Mouse (Mus musculus): ENCODE data around the gene Slc25a23.

Gene Slc25a23

DNA sequence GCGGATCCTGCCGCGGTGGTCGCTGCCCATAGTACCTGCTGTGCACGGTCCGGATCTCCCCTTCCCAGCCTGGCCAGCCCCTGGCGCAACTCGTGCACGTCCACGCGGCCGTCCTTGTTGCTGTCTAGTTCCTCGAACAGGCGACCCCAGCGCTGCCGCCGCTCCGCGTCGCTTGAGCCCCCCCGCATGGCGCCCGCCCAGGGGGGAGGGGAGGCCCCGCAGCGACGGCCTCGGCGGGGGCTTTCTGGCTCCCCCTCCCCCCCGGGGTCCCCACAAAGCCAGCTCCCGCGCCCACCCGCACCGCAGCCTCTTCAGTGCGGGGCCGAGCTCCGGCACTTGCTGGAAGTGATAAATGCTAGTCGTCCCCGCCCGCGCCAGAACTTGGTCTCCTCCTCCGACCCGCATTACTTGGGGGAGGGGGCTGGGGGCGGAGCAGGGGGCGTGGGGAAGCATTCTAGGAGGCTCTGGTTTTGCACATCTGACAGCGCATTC, at the start of gene Slc25a23:
Gene Slc25a23, minus strand, starts transcription at position 378 of the 492 bp plus-strand sequence.
- DNase-seq (ENCODE audit: low read depth, low spot score) = peak; percentile 90

DNA sequence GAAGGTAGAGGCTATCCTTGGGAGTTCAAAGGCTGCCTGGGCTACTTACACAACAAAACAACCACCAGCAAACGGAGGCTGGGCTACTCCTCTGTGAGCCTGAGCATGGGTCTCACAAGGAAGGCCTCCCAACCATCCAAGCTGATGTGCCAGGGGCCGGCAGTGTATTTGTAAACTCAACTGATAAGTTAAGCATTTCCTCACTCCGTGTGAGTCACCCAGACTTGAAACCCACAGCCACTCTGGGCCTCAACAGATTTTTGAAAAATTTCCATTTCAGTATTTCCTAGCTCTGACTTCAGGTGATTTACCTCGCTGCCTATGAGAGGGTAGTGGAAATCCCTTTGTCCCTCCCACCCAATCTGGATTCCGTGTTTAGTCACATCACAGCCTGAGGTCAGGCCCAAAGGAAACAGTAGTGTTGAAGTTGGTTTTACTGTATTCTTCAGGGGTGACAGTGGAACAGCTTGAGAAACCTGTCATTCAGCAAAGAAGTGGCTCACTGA, 49.1 kb upstream of the Slc25a23 start:
- no peak for DNase-seq (ENCODE audit: low read depth, low spot score)

DNA sequence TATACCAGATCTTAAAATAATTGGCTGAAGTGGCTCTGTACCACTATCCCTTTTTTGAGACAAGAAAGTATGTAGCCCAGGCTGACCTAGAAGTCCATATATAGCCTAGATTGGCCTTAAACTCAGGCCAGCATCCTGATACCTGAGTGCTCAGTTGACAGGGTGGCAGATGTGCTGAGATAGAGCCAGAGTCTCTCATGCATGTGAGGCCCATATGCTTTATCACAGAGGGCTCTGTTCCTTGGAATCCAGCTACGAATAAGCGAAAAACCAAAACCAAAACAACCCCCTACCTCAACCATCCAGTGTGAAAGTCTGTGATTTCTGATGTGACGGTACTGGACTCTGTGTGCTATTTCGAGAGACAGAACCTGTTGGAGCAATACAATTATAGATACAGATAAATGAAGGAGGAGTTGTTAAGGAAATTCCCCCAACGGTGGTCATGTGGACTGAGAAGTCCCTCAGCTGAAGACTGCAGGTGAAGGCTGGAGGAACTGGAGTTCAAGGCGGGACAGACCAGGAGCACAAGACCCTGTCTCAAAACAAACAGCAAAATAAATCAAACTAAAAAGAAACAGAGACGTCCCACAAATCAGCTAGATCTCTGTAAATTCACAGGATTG, 48.5 kb upstream of the Slc25a23 start:
- peak; percentile 55 for DNase-seq (ENCODE audit: low read depth, low spot score)

DNA sequence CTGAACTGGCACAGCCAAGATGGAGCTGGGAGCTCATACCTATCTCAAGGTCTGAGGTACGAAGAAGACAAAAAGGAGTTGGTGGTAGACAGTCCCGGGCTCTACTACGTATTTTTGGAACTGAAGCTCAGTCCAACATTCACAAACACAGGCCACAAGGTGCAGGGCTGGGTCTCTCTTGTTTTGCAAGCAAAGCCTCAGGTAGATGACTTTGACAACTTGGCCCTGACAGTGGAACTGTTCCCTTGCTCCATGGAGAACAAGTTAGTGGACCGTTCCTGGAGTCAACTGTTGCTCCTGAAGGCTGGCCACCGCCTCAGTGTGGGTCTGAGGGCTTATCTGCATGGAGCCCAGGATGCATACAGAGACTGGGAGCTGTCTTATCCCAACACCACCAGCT, 47.4 kb upstream of the Slc25a23 start:
- no peak for DNase-seq (ENCODE audit: low read depth, low spot score)

DNA sequence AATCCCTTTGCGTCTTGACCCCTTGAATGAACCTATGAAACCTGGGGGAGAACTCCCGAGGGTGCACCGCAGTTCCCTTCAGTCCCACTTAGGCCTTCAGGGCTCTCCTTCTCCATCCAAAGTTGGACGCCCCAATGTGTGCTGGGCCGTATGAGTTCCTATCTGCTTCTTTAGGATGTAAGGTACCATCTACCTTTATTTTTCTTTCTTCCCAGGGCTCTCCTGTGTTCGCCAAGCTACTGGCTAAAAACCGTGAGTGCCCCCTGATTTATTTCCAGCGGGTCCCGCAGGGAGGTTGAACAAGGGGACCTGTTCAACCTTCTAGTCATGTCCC, 46.3 kb upstream of the Slc25a23 start:
- no peak for DNase-seq (ENCODE audit: low read depth, low spot score)

DNA sequence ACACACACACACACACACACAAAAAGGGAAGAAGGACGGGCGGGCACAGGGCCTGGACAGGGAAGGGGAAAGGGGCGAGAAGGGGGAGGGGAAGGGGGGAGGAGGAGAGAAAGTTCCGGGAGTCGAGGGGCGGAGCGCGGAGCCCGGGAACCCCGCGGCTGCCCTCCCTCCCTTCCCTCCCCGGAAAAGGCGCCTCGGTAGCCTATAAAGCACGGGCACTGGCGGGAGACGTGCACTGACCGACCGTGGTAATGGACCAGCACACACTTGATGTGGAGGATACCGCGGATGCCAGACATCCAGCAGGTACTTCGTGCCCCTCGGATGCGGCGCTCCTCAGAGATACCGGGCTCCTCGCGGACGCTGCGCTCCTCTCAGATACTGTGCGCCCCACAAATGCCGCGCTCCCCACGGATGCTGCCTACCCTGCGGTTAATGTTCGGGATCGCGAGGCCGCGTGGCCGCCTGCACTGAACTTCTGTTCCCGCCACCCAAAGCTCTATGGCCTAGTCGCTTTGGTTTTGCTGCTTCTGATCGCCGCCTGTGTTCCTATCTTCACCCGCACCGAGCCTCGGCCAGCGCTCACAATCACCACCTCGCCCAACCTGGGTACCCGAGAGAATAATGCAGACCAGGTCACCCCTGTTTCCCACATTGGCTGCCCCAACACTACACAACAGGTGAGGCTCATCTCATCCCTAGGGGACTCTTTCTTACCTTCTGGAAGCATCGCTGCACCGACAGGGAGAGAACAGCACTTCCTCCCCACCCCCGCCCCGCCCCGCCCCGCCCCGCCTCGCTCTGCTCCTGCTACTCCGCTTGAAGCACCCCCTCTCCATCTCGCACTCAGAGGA, 45.7 kb upstream of the Slc25a23 start, which contains the start of gene Tnfsf9:
Gene Tnfsf9, plus strand, starts transcription at position 145 of the 854 bp plus-strand sequence.
- peak; percentile 63 for DNase-seq (ENCODE audit: low read depth, low spot score)

DNA sequence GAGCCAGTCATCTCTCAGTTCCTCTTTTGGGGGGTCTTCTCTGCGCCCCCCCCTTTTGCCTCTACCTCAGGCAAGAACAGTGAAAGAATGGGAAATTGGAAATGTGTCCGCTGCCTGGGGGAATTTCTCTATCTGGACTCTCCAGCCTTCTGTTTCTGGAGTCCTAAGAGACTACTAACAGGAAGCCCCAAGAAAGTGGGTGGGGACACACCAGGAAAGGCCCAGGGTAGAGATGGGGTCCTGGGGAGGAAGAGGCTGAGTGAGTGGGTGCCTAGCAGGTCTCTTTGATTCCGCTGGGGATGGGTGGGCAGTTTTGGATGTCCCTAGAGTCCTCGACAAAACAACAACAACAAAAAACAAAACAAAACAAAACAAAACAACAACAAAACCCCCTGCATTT, 44.8 kb upstream of the Slc25a23 start:
- no peak for DNase-seq (ENCODE audit: low read depth, low spot score)

DNA sequence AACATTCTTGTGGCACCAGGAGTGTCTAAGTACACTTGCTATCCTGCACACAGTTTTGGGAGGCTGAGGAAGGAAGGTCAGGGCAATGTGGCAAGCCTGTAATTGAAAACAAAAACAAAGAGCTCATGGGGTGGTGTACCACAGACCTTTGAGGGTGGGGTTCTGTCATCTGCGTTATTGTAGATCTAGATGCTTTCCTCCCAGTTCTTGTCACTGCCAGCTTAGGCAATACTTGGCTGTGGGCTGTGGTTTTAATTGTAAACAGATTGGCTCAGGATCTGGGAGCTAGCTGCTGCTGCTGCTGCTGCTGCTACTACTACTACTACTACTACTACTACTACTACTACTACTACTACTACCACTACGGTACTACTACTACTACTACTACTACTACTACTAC, 42.6 kb upstream of the Slc25a23 start:
- DNase-seq (ENCODE audit: low read depth, low spot score) = no peak

DNA sequence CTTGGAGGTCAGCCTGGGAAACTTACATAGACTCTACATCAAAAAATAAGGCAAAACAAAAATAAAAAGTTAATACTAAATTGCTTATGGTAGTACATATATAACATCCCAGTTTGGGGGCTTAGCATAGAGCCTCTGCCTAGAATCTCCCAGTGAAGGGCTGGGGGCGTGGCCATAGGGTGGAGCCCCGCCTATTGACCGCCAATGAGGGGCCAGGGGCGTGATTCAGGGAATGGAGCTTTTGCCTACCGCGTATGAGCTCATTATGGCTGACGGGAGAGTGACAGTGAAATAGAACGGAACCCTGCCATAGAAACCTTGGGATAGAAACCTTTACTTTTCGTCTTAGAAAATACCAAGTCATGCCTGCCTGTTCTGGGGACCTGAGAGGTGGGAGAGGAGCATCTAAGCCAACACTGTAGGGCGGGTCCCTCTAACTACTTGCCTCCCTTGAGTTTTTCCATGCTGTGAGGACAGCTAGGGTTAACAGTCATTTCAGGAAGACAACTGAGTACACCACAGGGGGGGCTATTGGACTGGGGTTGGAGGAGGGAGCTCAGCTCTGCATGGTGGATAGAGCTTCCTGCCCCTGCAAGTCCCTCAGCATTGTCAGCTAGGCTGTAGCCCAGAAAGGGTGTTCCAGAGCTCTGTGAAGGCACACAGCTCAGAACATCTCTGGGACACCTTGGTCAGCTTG, 40.1 kb upstream of the Slc25a23 start:
- no peak for DNase-seq (ENCODE audit: low read depth, low spot score)

DNA sequence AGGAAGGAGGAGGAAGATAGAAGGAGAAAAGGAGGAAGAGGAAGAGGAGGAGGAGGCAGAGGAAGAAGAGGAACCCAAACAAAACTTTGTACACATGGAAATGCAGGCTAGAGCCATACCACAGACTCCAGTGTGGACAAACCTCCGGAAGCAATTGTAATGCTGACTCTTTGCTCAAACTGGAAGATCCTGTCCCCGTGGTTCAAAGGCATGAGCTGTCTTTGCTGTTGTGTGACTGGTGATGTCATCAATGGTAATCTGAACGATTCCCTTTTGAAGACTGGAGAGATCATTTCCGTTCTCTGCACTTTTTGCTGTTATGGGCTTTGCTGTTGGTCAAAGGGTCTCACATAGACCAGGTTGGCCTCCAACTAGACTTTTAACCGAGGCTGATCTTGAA, 38.7 kb upstream of the Slc25a23 start:
- no peak for DNase-seq (ENCODE audit: low read depth, low spot score)

DNA sequence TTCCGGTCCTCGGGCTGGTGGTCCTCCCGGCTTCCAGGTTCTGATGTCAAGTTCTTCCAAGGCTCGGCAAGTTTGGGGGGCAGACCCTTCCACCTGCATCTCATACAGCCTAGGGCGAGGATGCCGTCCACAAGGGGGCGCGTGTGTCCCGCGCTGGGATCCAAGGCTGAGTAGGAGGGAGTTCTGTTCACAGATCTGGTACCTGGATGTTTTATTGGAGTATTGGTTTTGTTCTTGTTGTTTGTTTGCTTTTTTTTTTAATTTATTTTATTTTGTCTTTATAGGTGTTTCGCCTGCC, 36.9 kb upstream of the Slc25a23 start:
- peak; percentile 83 for DNase-seq (ENCODE audit: low read depth, low spot score)

DNA sequence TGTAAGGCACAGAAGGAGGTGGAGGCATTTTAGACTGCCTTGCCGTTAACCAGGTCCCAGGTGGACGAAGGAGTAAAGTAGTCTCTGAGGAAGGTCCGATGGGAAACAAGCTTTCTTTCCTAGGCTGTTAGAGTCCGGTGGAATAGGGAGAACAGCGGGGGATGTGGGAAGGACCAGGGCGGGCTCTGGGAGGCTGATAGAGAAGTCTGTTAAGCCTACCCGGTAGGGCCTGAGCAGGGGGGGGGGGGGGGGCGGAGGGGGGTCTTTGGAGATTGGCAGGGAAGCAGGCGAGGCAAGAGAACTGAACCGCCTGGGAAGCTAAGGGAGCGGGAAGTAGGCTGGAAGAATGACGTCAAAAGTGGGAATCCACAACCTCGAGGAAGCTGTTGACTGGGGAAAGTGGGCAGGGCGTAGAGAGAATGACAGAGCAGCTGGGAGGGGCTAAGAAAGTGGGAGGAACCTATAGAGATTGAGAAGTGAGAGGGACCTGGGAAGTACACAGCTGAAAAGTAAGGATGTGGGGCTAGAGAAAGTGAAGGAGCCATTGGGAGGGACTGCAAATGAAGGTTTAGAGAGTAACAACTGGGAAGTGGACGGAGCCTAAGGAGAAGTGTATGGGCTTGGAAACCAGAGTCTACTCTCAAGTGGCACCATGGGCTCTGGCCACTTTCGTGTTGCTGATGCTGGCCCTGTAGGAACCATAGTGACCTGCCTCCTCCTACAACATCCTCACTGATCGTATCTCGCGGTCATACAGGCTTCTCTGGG, 36.4 kb upstream of the Slc25a23 start:
- DNase-seq (ENCODE audit: low read depth, low spot score) = peak; percentile 71

DNA sequence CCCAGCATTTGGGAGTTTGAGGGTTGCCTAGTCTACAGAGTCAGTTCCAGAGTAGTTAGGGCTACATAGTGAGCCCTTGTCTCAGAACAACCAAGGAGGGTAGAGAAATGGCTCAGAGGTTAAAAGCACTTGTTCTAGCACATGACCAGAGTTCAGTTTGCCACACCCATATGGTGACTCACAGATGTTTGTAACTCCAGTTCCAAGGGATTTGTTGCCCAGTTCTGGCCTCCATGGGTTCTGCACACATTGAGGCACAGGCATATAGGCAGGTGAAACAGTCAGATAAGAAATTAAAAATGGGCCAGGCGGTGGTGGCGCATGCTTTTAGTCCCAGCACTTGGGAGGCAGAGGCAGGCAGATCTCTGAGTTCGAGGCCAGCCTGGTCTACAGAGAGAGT, 34.6 kb upstream of the Slc25a23 start:
- no peak for DNase-seq (ENCODE audit: low read depth, low spot score)

DNA sequence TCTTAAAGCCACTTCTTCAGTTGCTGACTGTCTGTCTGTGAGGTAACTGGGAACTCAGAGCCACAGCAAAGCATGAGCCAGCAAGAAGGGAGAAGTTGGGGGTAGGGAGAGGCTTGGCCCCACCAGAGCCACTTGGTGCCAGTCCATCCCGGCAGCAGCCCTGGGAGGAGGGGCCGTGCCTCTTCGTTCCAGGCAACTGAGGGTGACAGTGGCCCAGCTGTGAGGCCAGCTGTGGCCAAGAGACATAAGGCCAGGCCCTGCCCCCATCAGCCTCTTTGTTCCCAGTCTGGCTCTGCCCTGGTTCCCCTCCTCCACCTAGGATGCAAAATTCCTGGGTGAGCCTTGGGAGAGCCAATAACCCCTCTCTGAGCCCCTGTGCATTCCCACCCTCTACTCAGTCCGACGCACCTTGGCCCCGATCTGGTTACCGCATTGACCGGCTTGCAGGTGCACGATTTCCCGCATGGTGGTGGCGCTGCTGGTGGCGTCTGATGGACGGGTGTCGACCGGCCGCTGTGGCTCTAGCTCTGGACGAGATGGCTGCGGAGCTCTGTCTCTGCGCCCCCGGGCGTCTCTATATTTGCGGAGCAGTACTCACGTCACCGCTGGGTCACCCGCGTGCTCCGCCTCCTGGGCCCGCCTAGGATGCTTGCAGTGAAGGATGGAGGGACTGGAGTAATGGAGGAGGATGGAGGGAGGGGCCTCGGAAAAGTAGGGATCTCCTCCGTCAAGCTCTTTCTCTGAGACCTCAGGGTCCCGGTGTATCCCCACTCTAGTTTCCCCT, 27.6 kb upstream of the Slc25a23 start, which contains the start of gene Tubb4a:
Gene Tubb4a, minus strand, starts transcription at position 734 of the 784 bp plus-strand sequence.
- DNase-seq (ENCODE audit: low read depth, low spot score) = peak; percentile 98

DNA sequence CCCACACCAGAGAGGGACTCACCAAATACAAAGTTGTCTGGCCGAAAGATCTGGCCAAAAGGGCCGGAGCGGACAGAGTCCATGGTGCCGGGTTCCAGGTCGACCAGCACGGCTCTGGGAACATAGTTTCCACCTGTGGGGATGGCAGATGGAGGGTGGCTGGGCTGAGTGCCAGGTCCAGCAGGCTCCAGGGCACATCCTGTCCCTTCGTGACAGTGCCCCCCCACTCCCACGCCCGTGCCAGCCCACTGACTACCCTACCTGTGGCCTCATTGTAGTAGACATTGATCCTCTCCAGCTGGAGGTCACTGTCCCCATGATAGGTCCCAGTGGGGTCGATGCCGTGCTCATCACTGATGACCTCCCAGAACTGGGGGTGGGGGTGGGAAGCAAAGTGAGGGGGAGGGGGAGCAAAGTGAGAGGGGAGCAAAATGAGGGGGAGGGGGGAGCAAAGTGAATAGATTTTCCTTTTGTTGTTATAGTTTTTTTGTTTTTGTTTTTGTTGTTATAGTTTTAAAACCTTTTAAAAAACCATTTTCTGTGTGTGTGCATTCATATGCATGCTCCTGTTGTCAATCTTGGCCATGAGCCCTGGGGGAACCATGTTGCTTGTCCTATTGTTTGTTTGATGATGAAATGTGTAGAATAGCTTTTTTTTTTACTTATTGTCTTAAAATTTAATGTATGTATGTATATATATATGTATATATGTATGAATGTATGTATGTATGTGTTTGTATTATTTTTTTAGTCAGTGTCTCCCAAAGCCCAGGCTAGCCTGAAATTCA, 26.5 kb upstream of the Slc25a23 start:
- DNase-seq (ENCODE audit: low read depth, low spot score) = peak; percentile 95

DNA sequence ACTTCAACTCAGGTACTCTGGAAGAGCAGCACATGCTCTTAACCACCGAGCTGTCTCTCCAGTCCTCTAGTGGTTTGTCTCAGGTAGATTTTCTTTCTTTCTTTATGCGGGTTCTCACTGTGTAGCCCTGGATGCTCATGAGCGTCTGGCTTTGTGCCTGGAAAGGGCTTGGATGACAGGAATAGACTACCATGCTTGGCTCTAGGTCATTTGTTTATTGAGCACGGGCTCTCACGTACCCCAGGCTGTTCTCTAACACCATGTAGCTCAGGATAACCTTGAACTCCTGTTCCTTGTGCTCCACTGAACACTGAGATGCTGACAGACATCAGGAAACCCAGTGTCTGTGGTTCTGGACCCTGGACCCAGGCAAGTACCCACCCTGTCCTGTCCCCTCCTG, 22.8 kb upstream of the Slc25a23 start:
- DNase-seq (ENCODE audit: low read depth, low spot score) = peak; percentile 90

DNA sequence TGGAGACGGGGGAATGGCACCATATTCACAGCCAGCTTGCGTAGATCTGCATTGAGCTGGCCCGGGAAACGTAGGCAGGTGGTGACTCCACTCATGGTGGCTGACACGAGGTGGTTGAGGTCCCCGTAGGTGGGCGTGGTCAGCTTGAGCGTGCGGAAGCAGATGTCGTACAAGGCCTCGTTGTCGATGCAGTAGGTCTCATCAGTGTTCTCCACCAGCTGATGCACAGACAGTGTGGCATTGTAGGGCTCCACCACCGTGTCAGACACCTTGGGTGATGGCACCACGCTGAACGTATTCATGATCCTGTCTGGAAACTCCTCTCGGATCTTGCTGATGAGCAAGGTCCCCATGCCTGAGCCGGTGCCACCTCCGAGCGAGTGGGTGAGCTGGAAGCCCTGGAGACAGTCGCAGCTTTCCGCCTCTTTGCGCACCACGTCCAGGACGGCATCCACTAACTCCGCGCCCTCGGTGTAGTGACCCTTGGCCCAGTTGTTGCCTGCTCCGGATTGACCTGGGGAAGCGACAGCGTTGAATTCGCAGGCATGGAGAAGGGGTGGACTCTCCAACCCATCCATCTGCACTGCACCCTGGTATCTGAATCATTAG, 21.7 kb upstream of the Slc25a23 start:
- no peak for DNase-seq (ENCODE audit: low read depth, low spot score)

DNA sequence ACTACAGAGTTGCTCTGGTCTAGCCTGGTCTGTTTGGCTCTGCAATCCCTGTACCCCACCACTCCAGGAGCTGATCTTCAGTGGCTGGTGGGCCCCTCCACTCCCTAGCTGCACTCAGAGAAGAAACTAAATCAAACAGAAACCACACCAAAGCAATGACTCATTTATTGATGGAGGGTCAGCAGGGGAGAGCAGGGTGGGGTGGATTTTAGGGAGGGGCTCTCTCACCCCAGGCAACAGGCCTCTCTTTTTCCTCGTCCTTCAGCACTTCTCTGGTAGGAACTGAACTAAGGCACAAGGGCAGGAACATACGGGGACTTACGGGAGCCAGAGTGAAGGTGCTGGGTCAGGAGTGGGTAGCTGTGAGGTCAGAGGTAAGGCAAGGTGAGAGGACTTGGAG, 20.3 kb upstream of the Slc25a23 start:
- DNase-seq (ENCODE audit: low read depth, low spot score) = no peak

DNA sequence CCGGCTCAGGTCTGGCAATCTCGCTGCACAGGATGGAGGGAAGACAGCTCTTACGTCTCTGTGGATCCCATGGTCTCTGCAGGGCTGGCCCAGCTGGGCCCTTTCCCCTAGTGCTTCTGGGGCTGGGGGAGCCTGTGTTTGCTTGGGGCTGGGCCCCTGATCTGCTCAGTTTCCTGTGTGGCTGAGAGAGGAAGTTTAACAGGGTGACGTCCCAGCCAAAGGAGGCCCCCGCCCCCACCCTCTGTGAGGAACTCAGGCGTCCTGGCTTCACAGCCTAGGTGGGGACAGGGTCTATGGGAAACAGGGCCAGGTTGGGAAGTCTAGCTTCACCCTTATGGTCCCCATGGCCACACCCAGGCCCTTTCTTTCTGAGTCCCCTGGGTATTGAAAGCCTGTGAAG, 18.7 kb upstream of the Slc25a23 start, which contains the start of gene Dennd1c:
Gene Dennd1c, minus strand, starts transcription at position 179 of the 400 bp plus-strand sequence.
- no peak for DNase-seq (ENCODE audit: low read depth, low spot score)

Data from brain, adult 2 months (tissue).